Comparison of ENCODE assay signal across 9 mouse cellular contexts in the genomic region with DNA sequence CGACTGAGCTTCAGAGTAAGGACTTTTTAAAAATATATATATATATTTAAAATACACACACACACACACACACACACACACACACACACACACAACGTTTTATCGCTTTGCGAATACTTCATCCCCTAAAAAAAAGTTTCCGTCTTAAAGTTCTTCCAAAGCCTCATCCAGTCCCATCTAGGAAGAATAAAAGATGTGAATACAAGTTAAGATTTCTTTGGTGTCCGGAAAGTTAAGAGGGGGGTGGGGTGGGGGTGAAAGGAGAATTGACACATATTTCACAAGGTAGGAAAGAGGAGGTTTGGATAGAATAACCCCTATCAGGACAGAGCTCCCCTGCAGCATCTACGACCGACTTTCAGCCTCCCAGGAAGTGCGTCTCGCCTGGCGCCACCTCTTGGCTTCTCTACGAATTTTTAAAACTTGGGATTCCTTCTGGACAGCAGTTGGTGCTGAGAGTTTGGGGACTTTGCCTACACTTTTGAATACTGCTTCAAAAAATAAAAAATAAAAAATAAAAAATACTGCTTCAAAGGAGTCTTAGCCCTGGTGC. TPM values are rescaled to one million over a fixed set of nuclear protein-coding genes. Genes with fewer than 3 reads are reported as not detected.
DNase-seq lines count a peak whose midpoint lies in the region; ATAC-seq lines count a peak whose summit lies in the region.
"Had no signal": no experiment of that assay in that cellular context is flagged by ENCODE, and none has a peak within 500 bp of the region (broad histone marks: within the 10 kb centered on the region; RNA-seq: fewer than 3 reads in every experiment).

No protein-coding gene starts in this region.

- ATAC-seq in common myeloid progenitor, adult 5-6 weeks (replicated peaks; ENCODE audit: low read depth, poor library complexity, severe bottlenecking), result peak; percentile 57
- no peak for ATAC-seq in heart, embryonic 16.5 days (replicated peaks; ENCODE audit: extremely low read depth, insufficient read depth, low FRiP score)
- ATAC-seq in megakaryocyte, adult 5-6 weeks (ENCODE audit: poor library complexity, severe bottlenecking), result peak; percentile 72
- ATAC-seq in stomach, embryonic 15.5 days (ENCODE audit: insufficient read depth, low FRiP score, low read depth), result no peak

- H3K9ac ChIP-seq in heart, embryonic 16.5 days (ENCODE audit: low read length), result peak overlapping the region; percentile 80
- H3K9ac ChIP-seq in stomach, embryonic 15.5 days, result no peak overlapping the region

- peak overlapping the region; percentile 58 for H3K4me3 ChIP-seq in heart, embryonic 16.5 days (ENCODE audit: low read length)
- H3K4me3 ChIP-seq in stomach, embryonic 15.5 days (replicated peaks), result peak overlapping the region; percentile 28

- DNase-seq in cerebellum, postnatal 14 days, result peak; percentile 45 to 55
- no peak for DNase-seq in cerebellum, adult 9-10 months
- peak; percentile 68 for DNase-seq in CD4-positive, CD25-positive, alpha-beta regulatory T cell, adult 2 months (ENCODE audit: low read depth, low spot score)
- DNase-seq in kidney, postnatal 25 days, result peak; percentile 69 to 77

- peak overlapping the region; percentile 80 for H3K4me2 ChIP-seq in heart, embryonic 16.5 days (ENCODE audit: low read depth, low read length)
- H3K4me2 ChIP-seq in stomach, embryonic 15.5 days, result peak overlapping the region; percentile 59

- H3K9me3 ChIP-seq in heart, embryonic 16.5 days (replicated peaks; ENCODE audit: control insufficient read depth, low read length), result no peaks in the 10 kb centered on the region
- no peaks in the 10 kb centered on the region for H3K9me3 ChIP-seq in stomach, embryonic 15.5 days

- no peaks in the 10 kb centered on the region for H3K27me3 ChIP-seq in heart, embryonic 16.5 days (ENCODE audit: control insufficient read depth, insufficient read depth, low read length)
- H3K27me3 ChIP-seq in stomach, embryonic 15.5 days (replicated peaks), result peaks cover 5% of the 10 kb centered on the region; the same call in 1 of the 2 replicates

- peaks cover 40% of the 10 kb centered on the region for H3K4me1 ChIP-seq in heart, embryonic 16.5 days (ENCODE audit: control insufficient read depth, insufficient read depth, low read length)
- peaks cover 21% of the 10 kb centered on the region for H3K4me1 ChIP-seq in stomach, embryonic 15.5 days

- WGBS in heart, embryonic 16.5 days, result under 1% methylated on average over 12 of the region's 12 CpGs
- WGBS in stomach, embryonic 15.5 days, result 2% methylated on average over 12 of the region's 12 CpGs

- no peaks in the 10 kb centered on the region for H3K36me3 ChIP-seq in heart, embryonic 16.5 days (ENCODE audit: control insufficient read depth, insufficient read depth)
- no peaks in the 10 kb centered on the region for H3K36me3 ChIP-seq in stomach, embryonic 15.5 days

- H3K27ac ChIP-seq in heart, embryonic 16.5 days (ENCODE audit: low read length), result peak overlapping the region; percentile 86; the same call in 1 of the 2 replicates
- no peak overlapping the region for H3K27ac ChIP-seq in stomach, embryonic 15.5 days

RNA-seq across cellular contexts. Expression of a gene that starts 1.5 kb away (rescaled TPM):
- not detected in 2 replicates for total RNA-seq in common myeloid progenitor, adult 5-6 weeks (2017)
- polyA plus RNA-seq in heart, embryonic 16.5 days (2015; fragmentation: Nextera tagmentation; extraction: Ambion mirVana), result 73.4 and 78.2 TPM in 2 replicates
- not detected in 2 replicates for total RNA-seq in megakaryocyte, adult 5-6 weeks (2015)
- not detected in 2 replicates for total RNA-seq in megakaryocyte, adult 5-6 weeks (2017)
- 2.8 and 3.0 TPM in 2 replicates for polyA plus RNA-seq in stomach, embryonic 15.5 days (2015; fragmentation: Nextera tagmentation; extraction: Ambion mirVana)
- total RNA-seq: neutrophil, adult 5-6 weeks had no signal

RNA-seq across cellular contexts. Expression of a gene that starts 12.2 kb away (rescaled TPM):
- 32.3 and 40.9 TPM in 2 replicates for total RNA-seq in common myeloid progenitor, adult 5-6 weeks (2017)
- polyA plus RNA-seq in heart, embryonic 16.5 days (2015; fragmentation: Nextera tagmentation; extraction: Ambion mirVana), result 31.1 and 31.8 TPM in 2 replicates
- total RNA-seq in megakaryocyte, adult 5-6 weeks (2015), result 28.3 and 31.4 TPM in 2 replicates
- 38.9 and 39.2 TPM in 2 replicates for total RNA-seq in megakaryocyte, adult 5-6 weeks (2017)
- 31.9 and 36.8 TPM in 2 replicates for polyA plus RNA-seq in stomach, embryonic 15.5 days (2015; fragmentation: Nextera tagmentation; extraction: Ambion mirVana)

RNA-seq across cellular contexts. Expression of a gene that starts 14.2 kb away (rescaled TPM):
- total RNA-seq in common myeloid progenitor, adult 5-6 weeks (2017), result 43.4 and 62.9 TPM in 2 replicates
- 41.5 and 48.6 TPM in 2 replicates for polyA plus RNA-seq in heart, embryonic 16.5 days (2015; fragmentation: Nextera tagmentation; extraction: Ambion mirVana)
- total RNA-seq in megakaryocyte, adult 5-6 weeks (2015), result 88.2 and 97.9 TPM in 2 replicates
- total RNA-seq in megakaryocyte, adult 5-6 weeks (2017), result 114 and 117 TPM in 2 replicates
- polyA plus RNA-seq in stomach, embryonic 15.5 days (2015; fragmentation: Nextera tagmentation; extraction: Ambion mirVana), result 25.2 and 26.7 TPM in 2 replicates

RNA-seq across cellular contexts. Expression of a gene that starts 23.0 kb away (rescaled TPM):
- 560 and 574 TPM in 2 replicates for total RNA-seq in common myeloid progenitor, adult 5-6 weeks (2017)
- polyA plus RNA-seq in heart, embryonic 16.5 days (2015; fragmentation: Nextera tagmentation; extraction: Ambion mirVana), result 188 and 233 TPM in 2 replicates
- 88.7 and 117 TPM in 2 replicates for total RNA-seq in megakaryocyte, adult 5-6 weeks (2015)
- 250 and 285 TPM in 2 replicates for total RNA-seq in megakaryocyte, adult 5-6 weeks (2017)
- 159 and 180 TPM in 2 replicates for polyA plus RNA-seq in stomach, embryonic 15.5 days (2015; fragmentation: Nextera tagmentation; extraction: Ambion mirVana)

RNA-seq across cellular contexts. Expression of a gene that starts 24.0 kb away (rescaled TPM):
- 14.6 and 18.5 TPM in 2 replicates for total RNA-seq in common myeloid progenitor, adult 5-6 weeks (2017)
- 3.8 and 4.8 TPM in 2 replicates for polyA plus RNA-seq in heart, embryonic 16.5 days (2015; fragmentation: Nextera tagmentation; extraction: Ambion mirVana)
- total RNA-seq in megakaryocyte, adult 5-6 weeks (2015), result 1.0 and 1.2 TPM in 2 replicates
- 0.85 and 1.6 TPM in 2 replicates for total RNA-seq in megakaryocyte, adult 5-6 weeks (2017)
- 5.3 and 5.6 TPM in 2 replicates for polyA plus RNA-seq in stomach, embryonic 15.5 days (2015; fragmentation: Nextera tagmentation; extraction: Ambion mirVana)

Comparison
In these comparisons a context has a peak if more than half of its experiments do, and no peak if none do; other contexts are left out.
1. ATAC-seq: peak in common myeloid progenitor, adult 5-6 weeks (single experiment) and megakaryocyte, adult 5-6 weeks (single experiment); none in heart, embryonic 16.5 days (single experiment) and stomach, embryonic 15.5 days (single experiment).